Mouse (Mus musculus) monocyte, adult 2 months (primary cell): ENCODE measurements around the gene Gm5617.
A peak's percentile ranks its signal among the peaks of the same experiment; 100 is the strongest.
"Not testable (repeated sequence)": the region's sequence is repeated elsewhere in the genome, so short reads cannot be mapped to it uniquely, and the experiment has no call there.

ENCODE experiments used
- DNase-seq, 2 experiments: peaks; one replicate each; pipeline ENCODE4 v3.0.0; 2022; ENCODE audit warnings: low spot score in 2 of 2, low read depth in 1 of 2

Gm5617 gene

DNA sequence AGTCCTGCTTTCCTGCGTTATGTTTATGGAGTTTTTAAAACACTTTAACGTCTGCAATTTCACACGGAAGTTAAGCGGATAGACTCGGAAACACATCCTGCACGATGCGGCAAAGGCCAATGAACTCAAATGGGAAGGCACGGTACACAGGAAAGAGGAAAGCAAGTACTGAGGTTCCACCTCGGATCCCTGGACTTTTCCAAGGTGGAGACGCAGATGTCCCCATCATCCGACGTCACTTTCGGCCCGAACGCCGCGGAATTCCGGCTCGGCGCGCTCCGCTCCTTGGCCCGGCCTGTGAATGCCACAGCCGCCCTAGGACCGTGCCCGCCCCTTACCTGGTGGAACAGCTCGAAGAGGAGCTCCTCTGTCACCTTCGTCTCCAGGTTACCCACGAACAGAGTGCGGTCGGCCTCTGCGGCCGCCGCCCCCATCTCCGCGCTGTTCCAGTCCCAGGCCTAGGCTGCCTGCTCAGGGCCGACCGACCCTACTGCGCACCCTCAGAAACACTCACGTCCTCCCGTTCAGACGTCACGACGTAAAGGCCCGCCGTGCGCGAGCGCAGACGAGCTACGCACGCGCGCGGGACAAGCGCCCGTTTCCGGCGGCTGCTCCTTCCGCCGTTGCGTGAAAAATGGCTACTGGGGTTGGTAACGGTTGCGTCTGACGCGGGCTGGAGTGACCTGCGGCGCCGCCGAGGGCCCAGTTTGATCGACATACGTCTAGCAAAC lies at the start of gene Gm5617, which contains the start of gene Rbm7:
TSS of gene Gm5617 (plus strand) at position 626 of the 731 bp plus-strand sequence.
TSS of gene Rbm7 (minus strand) at position 483 of the 731 bp plus-strand sequence.
- peak; percentile 84 to 90 for DNase-seq

GRCm38 (mm10) chr9:48447783-48448209 lies 47.4 kb upstream of the Gm5617 start:
- DNase-seq = peak; percentile 37 to 62

GRCm38 (mm10) chr9:48450066-48450465 lies 45.2 kb upstream of the Gm5617 start:
- DNase-seq = no peak

DNA sequence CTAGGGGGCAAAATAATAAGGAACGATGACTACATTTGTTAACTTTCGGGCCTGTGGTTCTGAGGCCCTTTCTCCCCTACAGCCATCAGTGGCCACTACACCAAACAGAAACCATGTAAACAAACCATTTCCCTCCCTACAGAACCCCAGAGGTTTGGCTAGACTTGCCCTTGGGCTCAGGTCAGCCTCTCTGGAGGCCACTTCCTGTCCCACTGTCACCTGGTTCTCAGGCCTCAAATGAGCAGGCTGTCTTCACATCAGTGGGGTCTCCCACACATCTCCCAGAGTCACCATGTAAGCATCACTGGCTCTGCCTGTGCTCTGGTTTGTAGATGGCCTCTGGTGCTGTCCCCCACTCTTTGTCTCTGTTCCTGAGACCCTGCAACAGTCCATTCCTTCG lies 39.3 kb upstream of the Gm5617 start:
- no peak for DNase-seq

GRCm38 (mm10) chr9:48458879-48459278 lies 36.4 kb upstream of the Gm5617 start:
- DNase-seq = no peak

GRCm38 (mm10) chr9:48459391-48459790 lies 35.9 kb upstream of the Gm5617 start:
- no peak for DNase-seq

DNA sequence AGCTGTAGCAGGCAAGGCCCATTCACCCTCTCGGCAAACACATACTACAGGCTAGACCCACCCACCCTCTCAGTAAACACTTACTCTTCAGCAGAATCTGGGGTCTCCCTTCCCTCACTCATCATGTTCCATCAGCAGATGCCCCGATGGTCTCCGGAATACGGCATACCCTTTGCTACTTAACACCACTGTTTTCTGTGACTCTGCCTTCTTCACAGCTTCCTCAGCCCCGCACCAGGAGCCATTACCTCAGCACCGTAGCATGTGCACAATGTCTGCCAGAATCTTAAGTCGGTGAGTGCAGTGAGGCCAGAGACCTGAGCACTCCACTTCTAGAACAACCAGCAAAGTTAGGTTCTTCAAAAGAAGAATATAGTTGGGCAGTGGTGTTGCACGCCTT lies 34.5 kb upstream of the Gm5617 start:
- DNase-seq = no peak

- no peak for DNase-seq
Observed at GRCm38 (mm10) chr9:48461545-48461944, 33.7 kb upstream of the Gm5617 start.

- no peak for DNase-seq
Observed at GRCm38 (mm10) chr9:48465671-48466070, 29.6 kb upstream of the Gm5617 start.

DNA sequence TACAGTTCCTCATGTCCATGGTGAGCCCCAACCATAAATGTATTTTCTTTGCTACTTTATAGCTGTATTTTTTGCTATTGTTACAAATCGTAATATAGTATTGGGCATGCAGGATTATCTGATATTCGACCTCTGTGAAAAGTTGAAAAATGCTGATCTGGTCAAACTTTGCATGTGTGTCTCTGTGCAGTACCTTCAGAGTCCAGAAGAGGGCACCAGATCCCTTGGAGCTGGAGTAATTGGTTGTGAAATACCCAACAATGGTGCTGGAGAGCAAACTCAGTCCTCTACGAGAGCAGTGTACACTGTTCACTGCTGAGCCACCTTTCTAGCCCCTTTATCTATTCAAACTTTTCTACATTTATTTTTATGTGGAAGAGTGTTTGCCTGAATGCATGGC lies 28.4 kb upstream of the Gm5617 start:
- peak; percentile 40 to 70 for DNase-seq

DNA sequence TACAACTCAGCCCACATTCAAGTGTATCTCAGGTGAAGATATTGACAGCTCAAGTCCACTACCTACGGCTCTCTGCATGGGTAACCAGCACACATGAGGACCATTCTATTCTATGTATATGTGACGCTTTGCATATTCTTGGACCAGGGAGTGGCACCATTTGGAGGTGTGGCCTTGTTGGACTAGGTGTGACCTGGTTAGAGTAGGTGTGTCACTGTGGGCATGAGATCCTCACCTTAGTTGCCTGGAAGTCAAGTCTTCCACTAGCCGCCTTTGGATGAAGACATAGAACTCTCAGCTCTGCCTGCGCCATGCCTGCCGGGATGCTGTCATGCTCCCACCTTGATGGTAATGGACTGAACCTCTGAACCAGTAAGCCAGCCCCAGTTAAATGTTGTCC lies 27.8 kb upstream of the Gm5617 start:
- DNase-seq = not testable (repeated sequence)

- DNase-seq = no peak
Observed at GRCm38 (mm10) chr9:48472441-48473025, 22.7 kb upstream of the Gm5617 start.

GRCm38 (mm10) chr9:48473131-48473530 lies 22.1 kb upstream of the Gm5617 start:
- no peak for DNase-seq

DNA sequence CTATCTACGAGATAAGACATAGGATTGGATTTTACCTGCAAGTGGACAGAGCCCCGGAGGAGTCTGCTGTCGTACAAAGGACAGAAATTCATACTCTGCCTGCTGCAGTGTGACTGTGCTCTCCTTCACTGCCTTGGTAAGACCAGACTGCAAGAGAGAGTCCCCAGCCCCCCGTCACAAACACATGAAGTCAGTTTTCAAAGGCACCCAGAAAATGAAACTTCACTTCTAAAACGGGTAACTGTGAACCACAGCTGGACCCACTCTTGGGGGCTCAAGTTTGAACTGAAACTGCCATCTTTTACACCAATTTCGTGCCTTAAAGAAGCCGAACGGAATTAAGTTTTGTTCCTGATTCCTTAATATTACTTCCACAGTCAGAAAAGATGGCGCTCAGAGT lies 20.9 kb upstream of the Gm5617 start:
- no peak for DNase-seq

GRCm38 (mm10) chr9:48476236-48477165 lies 18.7 kb upstream of the Gm5617 start:
- DNase-seq = no peak

- no peak for DNase-seq
Observed at GRCm38 (mm10) chr9:48478808-48479207, 16.4 kb upstream of the Gm5617 start.

DNA sequence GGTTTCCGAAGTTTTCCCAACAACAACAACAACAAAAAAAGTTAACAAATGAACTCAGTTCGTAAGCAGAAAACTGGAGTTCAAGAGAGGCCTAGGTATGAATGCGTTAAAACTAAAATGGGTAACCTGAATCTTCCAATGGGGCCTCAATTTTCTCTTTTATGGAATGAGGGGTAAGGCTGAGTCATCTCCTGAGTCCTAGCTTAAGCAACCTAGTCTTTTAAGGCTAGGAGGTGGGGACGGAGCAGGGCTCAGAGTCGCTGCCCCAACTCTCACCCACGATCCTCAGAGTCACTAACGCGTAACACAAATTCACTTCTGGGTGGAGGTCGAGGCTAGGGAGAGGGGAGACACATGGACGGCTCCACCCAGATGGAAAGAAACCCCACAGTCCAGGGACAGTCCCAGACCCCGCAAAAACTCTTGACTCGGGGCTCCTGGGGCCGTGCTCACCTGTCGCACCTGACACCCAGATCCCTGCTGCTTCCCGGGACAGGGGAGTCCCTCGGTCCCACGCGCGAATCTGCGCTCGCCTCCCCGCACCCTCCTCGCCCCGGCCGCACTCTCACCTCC lies 15.3 kb upstream of the Gm5617 start:
- DNase-seq = no peak

DNA sequence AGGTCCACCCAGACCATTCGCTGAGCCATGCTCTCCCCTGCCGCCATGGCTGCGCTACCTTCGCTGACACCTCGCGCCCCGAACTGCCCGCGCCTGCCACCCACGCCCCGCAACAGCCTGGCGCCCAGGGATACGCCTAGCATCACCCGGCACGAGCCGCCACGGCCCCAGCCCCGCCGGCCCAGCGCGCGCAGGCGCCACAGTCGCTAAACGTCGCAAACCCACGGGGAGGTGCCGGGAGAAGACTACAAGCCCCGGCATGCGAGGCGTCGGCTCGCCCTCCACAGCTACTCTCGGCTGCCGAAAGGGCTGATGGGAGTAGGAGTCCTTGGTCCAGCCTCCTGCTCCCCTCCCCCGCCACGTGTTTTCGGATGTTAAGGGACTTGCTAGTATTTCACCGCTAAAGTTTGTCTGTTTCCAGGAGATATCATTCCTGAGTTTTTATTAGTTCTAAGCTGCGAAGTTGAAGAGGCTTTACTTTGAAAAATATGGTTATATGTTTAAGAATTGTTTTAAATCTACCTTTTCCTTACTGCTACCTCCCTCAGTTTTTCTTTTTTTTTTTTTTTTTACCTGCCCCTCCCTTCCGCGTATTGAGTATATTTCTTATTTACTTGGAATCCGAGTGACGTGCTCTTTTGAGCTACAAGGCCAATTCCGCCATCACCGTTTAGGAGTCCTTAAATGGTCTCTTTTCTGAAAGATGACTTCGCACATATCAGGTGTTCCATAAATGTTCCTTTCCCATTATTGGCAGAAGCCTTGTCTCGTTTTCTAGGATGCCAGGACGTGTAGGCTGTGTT lies 14.6 kb upstream of the Gm5617 start, which contains the start of gene Rexo2:
TSS of gene Rexo2 (minus strand) at position 213 of the 803 bp plus-strand sequence.
- peak; percentile 86 for DNase-seq

- DNase-seq = no peak
Observed at GRCm38 (mm10) chr9:48481214-48482134, 13.8 kb upstream of the Gm5617 start.
